Mouse (Mus musculus): Measurements from ENCODE around the gene Ankrd22. TPM values are rescaled to one million over a fixed set of nuclear protein-coding genes. Genes with fewer than 3 reads are reported as not detected.

Gene Ankrd22
- total RNA-seq (2014; rRNA removed) (not detected in 2 replicates), polyA plus RNA-seq (2015; fragmentation: Nextera tagmentation; extraction: Ambion mirVana) (not detected in 2 replicates)

DNA sequence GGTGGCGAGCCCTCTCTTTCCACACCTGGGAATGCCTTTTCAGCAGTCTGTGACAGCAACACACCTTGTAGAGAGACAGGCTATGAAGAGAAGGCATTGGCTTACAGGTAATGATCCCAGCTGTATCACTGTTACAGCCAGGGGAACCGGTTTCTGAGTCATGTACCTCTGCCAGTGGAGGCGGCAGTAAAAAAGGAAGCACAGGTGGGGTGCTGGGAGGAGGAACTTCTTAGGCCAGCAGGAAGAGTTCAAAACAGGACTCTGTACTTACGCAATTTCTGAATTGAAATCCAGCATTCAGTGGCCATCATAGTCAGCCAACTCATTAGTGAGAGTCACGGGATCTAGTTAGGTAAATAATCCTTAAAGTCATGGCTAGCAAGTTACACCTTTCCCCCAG, at the start of gene Ankrd22:
Gene Ankrd22, minus strand, starts transcription at position 163 of the 400 bp plus-strand sequence.
- H3K9ac ChIP-seq = no peak within 1 kb of the TSS
- no peak within 1 kb of the TSS for H3K4me3 ChIP-seq (ENCODE audit: low read depth, low read length)
- H3K4me1 ChIP-seq (ENCODE audit: insufficient read depth) = no peaks in the 10 kb centered on the region
- H3K9me3 ChIP-seq (ENCODE audit: low read length) = no peaks in the 10 kb centered on the region
- no peak for DNase-seq
- ATAC-seq = no peak
- H3K27ac ChIP-seq (ENCODE audit: low read depth, low read length) = no peak within 1 kb of the TSS
- H3K4me2 ChIP-seq (ENCODE audit: low read depth) = no peak within 1 kb of the TSS
- 78% methylated on average over 5 of the region's 5 CpGs for WGBS
- no peaks in the 10 kb centered on the region for H3K27me3 ChIP-seq (ENCODE audit: insufficient read depth, low read length)
- no peak for TF ChIP-seq CTCF (IDR thresholded peaks at IDR 0.05; ENCODE audit: low read depth)
- H3K36me3 ChIP-seq (ENCODE audit: insufficient read depth) = no peaks in the 10 kb centered on the region

DNA sequence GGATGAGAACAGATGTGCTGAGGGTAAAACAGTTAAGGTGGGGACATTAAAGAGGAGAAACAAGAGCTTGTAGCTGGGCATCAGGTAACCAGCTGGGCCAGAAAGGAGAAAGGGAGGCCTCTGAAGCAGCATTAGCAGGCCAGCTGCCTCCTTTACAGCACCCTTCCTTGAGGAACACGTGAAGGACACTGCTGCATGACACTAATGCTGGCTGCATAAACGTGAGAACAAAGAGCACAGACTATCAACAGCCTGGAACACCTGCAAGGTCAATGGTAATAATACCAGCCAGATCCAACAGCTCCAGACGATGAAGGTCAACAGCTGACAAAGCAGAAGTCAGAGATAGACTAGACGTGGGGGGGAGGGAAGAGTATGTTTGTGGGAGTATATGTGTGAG, 48.3 kb upstream of the Ankrd22 start:
- TF ChIP-seq CTCF (IDR thresholded peaks at IDR 0.05; ENCODE audit: low read depth) = no peak
- Histone ChIP-seq H3K4me3 (ENCODE audit: low read depth, low read length) (no peak overlapping the region), H3K4me1 (ENCODE audit: insufficient read depth) (no peaks in the 10 kb centered on the region), H3K9ac (no peak overlapping the region), H3K9me3 (ENCODE audit: low read length) (no peaks in the 10 kb centered on the region), H3K4me2 (ENCODE audit: low read depth) (no peak overlapping the region), H3K27ac (ENCODE audit: low read depth, low read length) (no peak overlapping the region), H3K27me3 (ENCODE audit: insufficient read depth, low read length) (no peaks in the 10 kb centered on the region), H3K36me3 (ENCODE audit: insufficient read depth) (no peaks in the 10 kb centered on the region)
- ATAC-seq (no peak), DNase-seq (no peak)
- WGBS = 61% methylated on average over 4 of the region's 4 CpGs

- Histone ChIP-seq H3K36me3 (ENCODE audit: insufficient read depth) (no peaks in the 10 kb centered on the region), H3K4me1 (ENCODE audit: insufficient read depth) (no peaks in the 10 kb centered on the region), H3K9me3 (ENCODE audit: low read length) (no peaks in the 10 kb centered on the region), H3K27me3 (ENCODE audit: insufficient read depth, low read length) (no peaks in the 10 kb centered on the region), H3K4me2 (ENCODE audit: low read depth) (no peak overlapping the region), H3K27ac (ENCODE audit: low read depth, low read length) (no peak overlapping the region), H3K4me3 (ENCODE audit: low read depth, low read length) (no peak overlapping the region), H3K9ac (no peak overlapping the region)
- no peak for ATAC-seq
- DNase-seq = no peak
- TF ChIP-seq CTCF (IDR thresholded peaks at IDR 0.05; ENCODE audit: low read depth) = no peak
Measured at GRCm38 (mm10) chr19:34213251-34213645, 47.4 kb upstream of the Ankrd22 start.

- H3K4me2 ChIP-seq (ENCODE audit: low read depth) = no peak overlapping the region
- no peak for TF ChIP-seq CTCF (IDR thresholded peaks at IDR 0.05; ENCODE audit: low read depth)
- no peak overlapping the region for H3K27ac ChIP-seq (ENCODE audit: low read depth, low read length)
- ATAC-seq = no peak
- WGBS = 92% methylated on average over 12 of the region's 12 CpGs
- H3K27me3 ChIP-seq (ENCODE audit: insufficient read depth, low read length) = no peaks in the 10 kb centered on the region
- no peaks in the 10 kb centered on the region for H3K9me3 ChIP-seq (ENCODE audit: low read length)
- H3K36me3 ChIP-seq (ENCODE audit: insufficient read depth) = no peaks in the 10 kb centered on the region
- no peak for DNase-seq
- no peak overlapping the region for H3K4me3 ChIP-seq (ENCODE audit: low read depth, low read length)
- no peaks in the 10 kb centered on the region for H3K4me1 ChIP-seq (ENCODE audit: insufficient read depth)
- H3K9ac ChIP-seq = no peak overlapping the region
Measured at GRCm38 (mm10) chr19:34212489-34213250, 46.8 kb upstream of the Ankrd22 start.

- Histone ChIP-seq H3K36me3 (ENCODE audit: insufficient read depth) (no peaks in the 10 kb centered on the region), H3K9ac (no peak overlapping the region), H3K27me3 (ENCODE audit: insufficient read depth, low read length) (no peaks in the 10 kb centered on the region), H3K9me3 (ENCODE audit: low read length) (no peaks in the 10 kb centered on the region), H3K4me2 (ENCODE audit: low read depth) (no peak overlapping the region), H3K4me1 (ENCODE audit: insufficient read depth) (no peaks in the 10 kb centered on the region), H3K27ac (ENCODE audit: low read depth, low read length) (no peak overlapping the region), H3K4me3 (ENCODE audit: low read depth, low read length) (no peak overlapping the region)
- TF ChIP-seq CTCF (IDR thresholded peaks at IDR 0.05; ENCODE audit: low read depth) = no peak
- ATAC-seq = no peak
- 61% methylated on average over 2 of the region's 2 CpGs for WGBS
- DNase-seq = no peak
Measured at GRCm38 (mm10) chr19:34210841-34211240, 45.0 kb upstream of the Ankrd22 start.

GRCm38 (mm10) chr19:34209930-34210581, 44.2 kb upstream of the Ankrd22 start:
- Histone ChIP-seq H3K9me3 (ENCODE audit: low read length) (no peaks in the 10 kb centered on the region), H3K4me2 (ENCODE audit: low read depth) (no peak overlapping the region), H3K27ac (ENCODE audit: low read depth, low read length) (no peak overlapping the region), H3K36me3 (ENCODE audit: insufficient read depth) (no peaks in the 10 kb centered on the region), H3K4me3 (ENCODE audit: low read depth, low read length) (no peak overlapping the region), H3K27me3 (ENCODE audit: insufficient read depth, low read length) (no peaks in the 10 kb centered on the region), H3K4me1 (ENCODE audit: insufficient read depth) (no peaks in the 10 kb centered on the region), H3K9ac (no peak overlapping the region)
- ATAC-seq (no peak), DNase-seq (no peak)
- 87% methylated on average over 8 of the region's 8 CpGs for WGBS
- TF ChIP-seq CTCF (IDR thresholded peaks at IDR 0.05; ENCODE audit: low read depth) = no peak

GRCm38 (mm10) chr19:34209031-34209430, 43.2 kb upstream of the Ankrd22 start:
- 89% methylated on average over 3 of the region's 3 CpGs for WGBS
- Histone ChIP-seq H3K36me3 (ENCODE audit: insufficient read depth) (no peaks in the 10 kb centered on the region), H3K4me2 (ENCODE audit: low read depth) (no peak overlapping the region), H3K9me3 (ENCODE audit: low read length) (no peaks in the 10 kb centered on the region), H3K27me3 (ENCODE audit: insufficient read depth, low read length) (no peaks in the 10 kb centered on the region), H3K27ac (ENCODE audit: low read depth, low read length) (no peak overlapping the region), H3K4me1 (ENCODE audit: insufficient read depth) (no peaks in the 10 kb centered on the region), H3K9ac (no peak overlapping the region), H3K4me3 (ENCODE audit: low read depth, low read length) (no peak overlapping the region)
- DNase-seq (no peak), ATAC-seq (no peak)
- no peak for TF ChIP-seq CTCF (IDR thresholded peaks at IDR 0.05; ENCODE audit: low read depth)

Measured in forebrain, postnatal 0 days (tissue).